In genomic region chr19:31967933-31968532, GRCm38 (mm10) we compare ENCODE assay signal across 9 mouse cellular contexts.
A peak's percentile ranks its signal among the peaks of the same experiment; 100 is the strongest.
DNase-seq lines count a peak whose midpoint lies in the region; ATAC-seq and TF ChIP-seq lines count a peak whose summit lies in the region.
"Had no signal": no experiment of that assay in that cellular context is flagged by ENCODE, and none has a peak within 500 bp of the region (broad histone marks: within the 10 kb centered on the region; RNA-seq: fewer than 3 reads in every experiment).

No protein-coding gene starts in this region.

- H3K9me3 ChIP-seq in embryonic facial prominence, embryonic 11.5 days (replicated peaks; ENCODE audit: control insufficient read depth, low read length), result no peaks in the 10 kb centered on the region
- no peaks in the 10 kb centered on the region for H3K9me3 ChIP-seq in embryonic facial prominence, embryonic 10.5 days
- H3K9me3 ChIP-seq in liver, embryonic 11.5 days (ENCODE audit: control insufficient read depth, low read length), result no peaks in the 10 kb centered on the region
- H3K9me3 ChIP-seq: heart, embryonic 15.5 days had no signal

- no peak overlapping the region for H3K4me2 ChIP-seq in embryonic facial prominence, embryonic 11.5 days (ENCODE audit: low read depth, low read length)
- no peak overlapping the region for H3K4me2 ChIP-seq in liver, embryonic 11.5 days
- H3K4me2 ChIP-seq: heart, embryonic 15.5 days had no signal

- TF ChIP-seq POLR2A in liver, adult 2 months (IDR thresholded peaks at IDR 0.05; ENCODE audit: extremely low read depth, insufficient read depth, low read length), result no peak

- 73% methylated on average over 5 of the region's 5 CpGs for WGBS in embryonic facial prominence, embryonic 11.5 days
- 74% methylated on average over 5 of the region's 5 CpGs for WGBS in embryonic facial prominence, embryonic 10.5 days
- 62% methylated on average over 5 of the region's 5 CpGs for WGBS in liver, adult 2 months
- WGBS in liver, embryonic 11.5 days, result 49% methylated on average over 5 of the region's 5 CpGs

- H3K4me3 ChIP-seq in embryonic facial prominence, embryonic 11.5 days (ENCODE audit: low read depth, low read length), result no peak overlapping the region
- no peak overlapping the region for H3K4me3 ChIP-seq in embryonic facial prominence, embryonic 10.5 days
- no peak overlapping the region for H3K4me3 ChIP-seq in liver, adult 2 months (ENCODE audit: insufficient read depth, low read depth, low read length)
- H3K4me3 ChIP-seq in liver, embryonic 11.5 days (ENCODE audit: low read depth, low read length), result no peak overlapping the region
- H3K4me3 ChIP-seq: heart, embryonic 15.5 days had no signal

- H3K9ac ChIP-seq in embryonic facial prominence, embryonic 11.5 days (replicated peaks; ENCODE audit: low read length), result no peak overlapping the region
- no peak overlapping the region for H3K9ac ChIP-seq in liver, adult 2 months (ENCODE audit: low read depth, low read length)
- H3K9ac ChIP-seq in liver, embryonic 11.5 days (ENCODE audit: low read depth, low read length), result no peak overlapping the region
- H3K9ac ChIP-seq: heart, embryonic 15.5 days had no signal

- no peak overlapping the region for H3K27ac ChIP-seq in embryonic facial prominence, embryonic 11.5 days (replicated peaks; ENCODE audit: low read depth, low read length)
- H3K27ac ChIP-seq in embryonic facial prominence, embryonic 10.5 days (replicated peaks), result no peak overlapping the region
- no peak overlapping the region for H3K27ac ChIP-seq in liver, adult 2 months (replicated peaks; ENCODE audit: insufficient read depth, low read depth, low read length)
- H3K27ac ChIP-seq in liver, embryonic 11.5 days (ENCODE audit: low read depth, low read length), result no peak overlapping the region
- H3K27ac ChIP-seq: heart, embryonic 15.5 days had no signal

- H3K4me1 ChIP-seq in embryonic facial prominence, embryonic 11.5 days (ENCODE audit: control insufficient read depth, insufficient read depth, low read length), result no peaks in the 10 kb centered on the region
- no peaks in the 10 kb centered on the region for H3K4me1 ChIP-seq in embryonic facial prominence, embryonic 10.5 days
- H3K4me1 ChIP-seq in liver, adult 2 months (ENCODE audit: control insufficient read depth, insufficient read depth, low read length), result no peaks in the 10 kb centered on the region
- no peaks in the 10 kb centered on the region for H3K4me1 ChIP-seq in liver, embryonic 11.5 days (replicated peaks; ENCODE audit: control insufficient read depth, insufficient read depth, low read length)
- H3K4me1 ChIP-seq: heart, embryonic 15.5 days had no signal

- peak; percentile 30 for DNase-seq in embryonic facial prominence, embryonic 11.5 days (ENCODE audit: low spot score)
- DNase-seq in embryonic facial prominence, embryonic 10.5 days (ENCODE audit: low spot score), result no peak
- no peak for DNase-seq in liver, adult 2 months (ENCODE audit: extremely low read depth, low read depth, low spot score)
- DNase-seq in liver, embryonic 11.5 days (ENCODE audit: low spot score), result no peak
- peak; percentile 18 for DNase-seq in ZHBTc4 (ENCODE audit: low read depth, low spot score)
- peak; percentile 42 for DNase-seq in naive thymus-derived CD4-positive, alpha-beta T cell, adult 2 months (ENCODE audit: low read depth)
- no peak for DNase-seq in kidney, postnatal 10 days
- DNase-seq in kidney, postnatal 14 days, result no peak

- H3K36me3 ChIP-seq in embryonic facial prominence, embryonic 11.5 days (replicated peaks; ENCODE audit: control insufficient read depth, insufficient read depth, low read depth, low read length), result no peaks in the 10 kb centered on the region
- no peaks in the 10 kb centered on the region for H3K36me3 ChIP-seq in embryonic facial prominence, embryonic 10.5 days (replicated peaks)
- H3K36me3 ChIP-seq in liver, adult 2 months (ENCODE audit: control insufficient read depth, insufficient read depth, low read length), result no peaks in the 10 kb centered on the region
- H3K36me3 ChIP-seq in liver, embryonic 11.5 days (ENCODE audit: control insufficient read depth, insufficient read depth, low read length), result no peaks in the 10 kb centered on the region
- H3K36me3 ChIP-seq: heart, embryonic 15.5 days had no signal

- no peaks in the 10 kb centered on the region for H3K79me2 ChIP-seq in liver, adult 2 months (ENCODE audit: control insufficient read depth, insufficient read depth, low read length)

- ATAC-seq in embryonic facial prominence, embryonic 11.5 days (replicated peaks; ENCODE audit: insufficient number of reproducible peaks, low FRiP score, low TSS enrichment, low read depth), result no peak
- ATAC-seq in liver, embryonic 11.5 days (replicated peaks; ENCODE audit: low FRiP score), result no peak

- no peaks in the 10 kb centered on the region for H3K27me3 ChIP-seq in embryonic facial prominence, embryonic 11.5 days (ENCODE audit: control insufficient read depth, insufficient read depth, low read length)
- peaks cover 5% of the 10 kb centered on the region; the same call in 1 of the 2 replicates for H3K27me3 ChIP-seq in embryonic facial prominence, embryonic 10.5 days (replicated peaks; ENCODE audit: low read depth, poor library complexity, severe bottlenecking)
- no peaks in the 10 kb centered on the region for H3K27me3 ChIP-seq in liver, adult 2 months (ENCODE audit: control insufficient read depth, insufficient read depth, low read length)
- no peaks in the 10 kb centered on the region for H3K27me3 ChIP-seq in liver, embryonic 11.5 days (replicated peaks; ENCODE audit: control insufficient read depth, insufficient read depth, low read length)
- H3K27me3 ChIP-seq: heart, embryonic 15.5 days had no signal

- TF ChIP-seq CTCF in liver, adult 2 months (IDR thresholded peaks at IDR 0.05; ENCODE audit: low read depth, low read length), result peak; percentile 49

Comparison
In these comparisons a context has a peak if more than half of its experiments do, and no peak if none do; other contexts are left out.
1. DNase-seq: peak in embryonic facial prominence, embryonic 11.5 days (single experiment), ZHBTc4 (single experiment) and naive thymus-derived CD4-positive, alpha-beta T cell, adult 2 months (single experiment); none in embryonic facial prominence, embryonic 10.5 days (single experiment), liver, adult 2 months (single experiment), liver, embryonic 11.5 days (single experiment), kidney, postnatal 10 days (single experiment) and kidney, postnatal 14 days (single experiment).